Mouse (Mus musculus): ENCODE results near the gene Wnt3a. TPM values are rescaled to one million over a fixed set of nuclear protein-coding genes. Genes with fewer than 3 reads are reported as not detected.

Gene Wnt3a
- total and polyA plus RNA-seq, 3 experiments: not detected

- no peak for DNase-seq (ENCODE audit: low read depth, low spot score)
- no peaks in the 10 kb centered on the region for H3K4me1 ChIP-seq (ENCODE audit: control insufficient read depth in 1 of 2, insufficient read depth in 2 of 2, low read length in 2 of 2)
- no peak overlapping the region for H3K4me3 ChIP-seq (ENCODE audit: control insufficient read depth in 1 of 2, insufficient read depth in 1 of 2, low read depth in 2 of 2, low read length in 2 of 2)
- H3K27me3 ChIP-seq (ENCODE audit: control insufficient read depth in 1 of 2, insufficient read depth in 2 of 2, low read length in 2 of 2): peaks cover 39% of the 10 kb centered on the region in 2 experiments
- H3K36me3 ChIP-seq (ENCODE audit: control insufficient read depth in 1 of 2, insufficient read depth in 2 of 2, low read length in 2 of 2): no peaks in the 10 kb centered on the region
- no peaks in the 10 kb centered on the region for H3K9me3 ChIP-seq (replicated peaks; ENCODE audit: insufficient read depth, low read length)
- TF ChIP-seq ELF1 (IDR thresholded peaks at IDR 0.05; ENCODE audit: low read depth, low read length) (no peak), ZMIZ1 (IDR thresholded peaks at IDR 0.05; ENCODE audit: low read depth, low read length) (no peak), MYB (IDR thresholded peaks at IDR 0.05; ENCODE audit: low read depth, low read length) (no peak), TBP (IDR thresholded peaks at IDR 0.05; ENCODE audit: low read depth, low read length) (no peak), RAD21 (IDR thresholded peaks at IDR 0.05; ENCODE audit: low read depth, low read length) (no peak), GABPA (IDR thresholded peaks at IDR 0.05; ENCODE audit: low read depth, low read length) (no peak), EP300 (IDR thresholded peaks at IDR 0.05; ENCODE audit: low read depth in 1 of 2, low read length in 2 of 2) (no peak), ETS1 (IDR thresholded peaks at IDR 0.05; ENCODE audit: low read depth, low read length) (no peak), JUND (IDR thresholded peaks at IDR 0.05; ENCODE audit: low read depth, low read length) (no peak)
- no peak overlapping the region for H3K9ac ChIP-seq (ENCODE audit: control insufficient read depth, low read depth, low read length, poor library complexity, severe bottlenecking)
- H3K79me2 ChIP-seq (ENCODE audit: control insufficient read depth, insufficient read depth, low read length, poor library complexity): no peaks in the 10 kb centered on the region
- H3K27ac ChIP-seq (ENCODE audit: control insufficient read depth, low read depth, low read length): no peak overlapping the region
Measured at GRCm38 (mm10) chr11:59278047-59278446, 12.5 kb downstream of the Wnt3a start.

GRCm38 (mm10) chr11:59276877-59277276 is 13.7 kb downstream of the Wnt3a start:
- Histone ChIP-seq H3K4me3 (ENCODE audit: control insufficient read depth in 1 of 2, insufficient read depth in 1 of 2, low read depth in 2 of 2, low read length in 2 of 2) (no peak overlapping the region), H3K27ac (ENCODE audit: control insufficient read depth, low read depth, low read length) (no peak overlapping the region), H3K9me3 (replicated peaks; ENCODE audit: insufficient read depth, low read length) (no peaks in the 10 kb centered on the region), H3K79me2 (ENCODE audit: control insufficient read depth, insufficient read depth, low read length, poor library complexity) (no peaks in the 10 kb centered on the region), H3K9ac (ENCODE audit: control insufficient read depth, low read depth, low read length, poor library complexity, severe bottlenecking) (no peak overlapping the region), H3K27me3 (ENCODE audit: control insufficient read depth in 1 of 2, insufficient read depth in 2 of 2, low read length in 2 of 2) (peaks cover 41 to 45% of the 10 kb centered on the region in 2 experiments), H3K4me1 (ENCODE audit: control insufficient read depth in 1 of 2, insufficient read depth in 2 of 2, low read length in 2 of 2) (no peaks in the 10 kb centered on the region), H3K36me3 (ENCODE audit: control insufficient read depth in 1 of 2, insufficient read depth in 2 of 2, low read length in 2 of 2) (no peaks in the 10 kb centered on the region)
- TF ChIP-seq CHD2 (IDR thresholded peaks at IDR 0.05; ENCODE audit: low read length): no peak
- TF ChIP-seq MAX (IDR thresholded peaks at IDR 0.05; ENCODE audit: low read length): no peak
- no peak for TF ChIP-seq POLR2AphosphoS2 (IDR thresholded peaks at IDR 0.05; ENCODE audit: low read length)
- TF ChIP-seq NRF1 (IDR thresholded peaks at IDR 0.05; ENCODE audit: insufficient read depth, low read depth, low read length, poor library complexity, severe bottlenecking): no peak
- TF ChIP-seq USF1 (IDR thresholded peaks at IDR 0.05; ENCODE audit: low read depth, low read length): no peak
- TF ChIP-seq E2F4 (IDR thresholded peaks at IDR 0.05; ENCODE audit: borderline replicate concordance, low read depth, low read length): no peak
- TF ChIP-seq ZMIZ1 (IDR thresholded peaks at IDR 0.05; ENCODE audit: low read depth, low read length): no peak
- no peak for TF ChIP-seq TCF12 (IDR thresholded peaks at IDR 0.05; ENCODE audit: low read depth, low read length)
- no peak for TF ChIP-seq MYC (IDR thresholded peaks at IDR 0.05; ENCODE audit: low read depth, low read length)
- no peak for TF ChIP-seq POLR2A (IDR thresholded peaks at IDR 0.05; ENCODE audit: control insufficient read depth in 1 of 2, insufficient read depth in 1 of 2, low read depth in 1 of 2, low read length in 2 of 2, poor library complexity in 1 of 2)
- no peak for TF ChIP-seq RAD21 (IDR thresholded peaks at IDR 0.05; ENCODE audit: low read depth, low read length)
- DNase-seq (ENCODE audit: low read depth, low spot score): peak; percentile 33

All from MEL (cell line).